16 mouse cellular contexts compared by ENCODE assay signal in genomic region chr8:125102303-125102702, GRCm38 (mm10). TPM values are rescaled to one million over a fixed set of nuclear protein-coding genes. Genes with fewer than 3 reads are reported as not detected.
DNase-seq lines count a peak whose midpoint lies in the region; ATAC-seq and TF ChIP-seq lines count a peak whose summit lies in the region.
"Had no signal": no experiment of that assay in that cellular context is flagged by ENCODE, and none has a peak within 500 bp of the region (broad histone marks: within the 10 kb centered on the region; RNA-seq: fewer than 3 reads in every experiment).

No protein-coding gene starts in this region.

- no peak overlapping the region for H3K27ac ChIP-seq in liver, adult 2 months (replicated peaks; ENCODE audit: insufficient read depth, low read depth, low read length)
- H3K27ac ChIP-seq in liver, embryonic 11.5 days (ENCODE audit: low read depth, low read length), result no peak overlapping the region
- H3K27ac ChIP-seq: hindbrain, embryonic 15.5 days had no signal

- DNase-seq in liver, adult 2 months (ENCODE audit: extremely low read depth, low read depth, low spot score), result peak; percentile 13
- DNase-seq in liver, embryonic 11.5 days (ENCODE audit: low spot score), result no peak
- peak; percentile 26 to 32 for DNase-seq in heart, adult 9 months (ENCODE audit: low spot score in 2 of 2)
- DNase-seq in heart, postnatal 14 days, result peak; percentile 27 to 39
- DNase-seq in retina, postnatal 1 day, result peak; percentile 33
- no peak for DNase-seq in right cerebral cortex, postnatal 36 days (ENCODE audit: low spot score in 2 of 2)
- DNase-seq: cerebellum, adult 9-11 months; embryo, embryonic 11 days; gastrocnemius, postnatal 14 days; kidney, adult 9 months; right cerebral cortex, postnatal 14 days had no signal

- no peaks in the 10 kb centered on the region for H3K36me3 ChIP-seq in liver, adult 2 months (ENCODE audit: control insufficient read depth, insufficient read depth, low read length)
- no peaks in the 10 kb centered on the region for H3K36me3 ChIP-seq in liver, embryonic 11.5 days (ENCODE audit: control insufficient read depth, insufficient read depth, low read length)
- H3K36me3 ChIP-seq: hindbrain, embryonic 15.5 days had no signal

- H3K4me3 ChIP-seq in liver, adult 2 months (ENCODE audit: insufficient read depth, low read depth, low read length), result no peak overlapping the region
- H3K4me3 ChIP-seq in liver, embryonic 11.5 days (ENCODE audit: low read depth, low read length), result no peak overlapping the region
- H3K4me3 ChIP-seq: hindbrain, embryonic 15.5 days; myocyte had no signal

- no peak overlapping the region for H3K4me2 ChIP-seq in liver, embryonic 11.5 days
- H3K4me2 ChIP-seq: hindbrain, embryonic 15.5 days; midbrain, embryonic 11.5 days had no signal

- H3K4me1 ChIP-seq in liver, adult 2 months (ENCODE audit: control insufficient read depth, insufficient read depth, low read length), result no peaks in the 10 kb centered on the region
- H3K4me1 ChIP-seq in liver, embryonic 11.5 days (replicated peaks; ENCODE audit: control insufficient read depth, insufficient read depth, low read length), result no peaks in the 10 kb centered on the region
- H3K4me1 ChIP-seq: hindbrain, embryonic 15.5 days had no signal

- intact Hi-C loops in heart, postnatal 14 days (cut with DNase I), result no loop called here

- TF ChIP-seq POLR2A in liver, adult 2 months (IDR thresholded peaks at IDR 0.05; ENCODE audit: extremely low read depth, insufficient read depth, low read length), result no peak

- TF ChIP-seq CTCF in liver, adult 2 months (IDR thresholded peaks at IDR 0.05; ENCODE audit: low read depth, low read length), result no peak

- 46% methylated on average over 13 of the region's 13 CpGs for WGBS in liver, adult 2 months
- 72% methylated on average over 13 of the region's 13 CpGs for WGBS in liver, embryonic 11.5 days

- no peaks in the 10 kb centered on the region for H3K79me2 ChIP-seq in liver, adult 2 months (ENCODE audit: control insufficient read depth, insufficient read depth, low read length)

- no peak for ATAC-seq in liver, embryonic 11.5 days (replicated peaks; ENCODE audit: low FRiP score)
- ATAC-seq in megakaryocyte progenitor cell, adult 5-6 weeks (replicated peaks; ENCODE audit: poor library complexity), result no peak
- ATAC-seq: forebrain, embryonic 16.5 days had no signal

- no peak overlapping the region for H3K9ac ChIP-seq in liver, adult 2 months (ENCODE audit: low read depth, low read length)
- no peak overlapping the region for H3K9ac ChIP-seq in liver, embryonic 11.5 days (ENCODE audit: low read depth, low read length)
- H3K9ac ChIP-seq: hindbrain, embryonic 15.5 days had no signal

- no peaks in the 10 kb centered on the region for H3K9me3 ChIP-seq in liver, embryonic 11.5 days (ENCODE audit: control insufficient read depth, low read length)
- H3K9me3 ChIP-seq: hindbrain, embryonic 15.5 days had no signal

- H3K27me3 ChIP-seq in liver, adult 2 months (ENCODE audit: control insufficient read depth, insufficient read depth, low read length), result no peaks in the 10 kb centered on the region
- H3K27me3 ChIP-seq in liver, embryonic 11.5 days (replicated peaks; ENCODE audit: control insufficient read depth, insufficient read depth, low read length), result no peaks in the 10 kb centered on the region
- H3K27me3 ChIP-seq: hindbrain, embryonic 15.5 days had no signal

RNA-seq across cellular contexts. Expression of gene Disc1, which starts 48.3 kb away (rescaled TPM):
- 0.34 and 0.37 TPM in 2 replicates for total RNA-seq in liver, adult 2 months (2014; rRNA removed)
- 0.14 and 0.16 TPM in 2 replicates for polyA plus RNA-seq in liver, adult 2 months (2012; rRNA removed)
- 0.82 and 1.2 TPM in 2 replicates for polyA plus RNA-seq in liver, embryonic 11.5 days (2014; fragmentation: Nextera tagmentation; extraction: Ambion mirVana)
- total RNA-seq in heart, postnatal 14 days (2021), result 1 to 10 TPM; 3.1 to 3.9 TPM
- 1.0 and 1.2 TPM in 2 replicates for total RNA-seq in megakaryocyte progenitor cell, adult 5-6 weeks (2015)
- total RNA-seq in megakaryocyte progenitor cell, adult 5-6 weeks (2017), result 1.1 and 1.4 TPM in 2 replicates

Comparison
In these comparisons a context has a peak if more than half of its experiments do, and no peak if none do; other contexts are left out.
1. DNase-seq: peak in liver, adult 2 months (single experiment), heart, adult 9 months (2 of 2), heart, postnatal 14 days (2 of 2) and retina, postnatal 1 day (single experiment); none in liver, embryonic 11.5 days (single experiment) and right cerebral cortex, postnatal 36 days (0 of 2).